ENCODE assay signal across 9 mouse cellular contexts in the genomic region with DNA sequence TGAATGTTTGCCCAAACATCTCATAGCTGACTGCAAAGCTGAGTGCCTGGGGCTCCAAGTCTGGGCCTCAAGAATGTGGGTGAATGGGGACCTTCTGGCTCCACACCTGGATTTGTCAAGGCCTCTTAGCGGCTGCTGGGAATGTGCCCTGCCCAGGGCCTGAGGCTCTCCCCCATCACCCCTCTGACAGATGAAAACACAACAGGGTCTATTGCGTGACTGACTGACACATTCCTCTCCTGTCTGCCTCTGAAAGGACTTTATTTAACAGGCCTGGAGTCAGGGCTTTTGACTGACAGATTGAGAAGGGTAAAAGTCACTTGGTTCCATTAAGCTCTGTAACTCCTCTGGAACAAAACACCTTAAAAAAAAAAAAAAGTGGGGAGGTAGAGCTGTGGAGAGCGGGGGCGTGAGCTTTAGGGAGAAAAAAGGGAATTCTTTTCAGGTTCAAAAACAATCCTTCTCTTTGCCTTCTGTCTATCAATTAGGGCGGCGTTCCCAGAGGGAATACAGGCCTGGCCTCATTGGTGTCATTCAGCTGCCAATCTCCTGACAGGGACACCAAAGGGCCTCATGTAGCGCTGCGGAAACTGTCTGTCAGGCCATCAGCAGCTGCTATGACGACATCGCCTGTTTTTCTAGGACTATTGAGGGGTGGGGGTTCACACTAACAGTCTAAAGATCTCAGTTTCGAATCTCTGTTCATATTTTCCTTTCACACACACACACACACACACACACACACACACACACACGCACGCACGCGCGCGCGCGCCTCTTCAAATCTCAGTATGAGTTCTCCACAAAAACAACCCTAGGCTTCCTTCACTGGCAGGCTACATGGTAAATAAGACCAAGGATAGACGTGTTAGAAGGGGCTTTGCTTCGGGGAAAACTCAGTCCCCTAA.
A peak's percentile ranks its signal among the peaks of the same experiment; 100 is the strongest.
DNase-seq lines count a peak whose midpoint lies in the region; ATAC-seq and TF ChIP-seq lines count a peak whose summit lies in the region.
"Had no signal": no experiment of that assay in that cellular context is flagged by ENCODE, and none has a peak within 500 bp of the region (broad histone marks: within the 10 kb centered on the region; RNA-seq: fewer than 3 reads in every experiment).

No protein-coding gene starts in this region.

- no peaks in the 10 kb centered on the region for H3K36me3 ChIP-seq in heart, embryonic 11.5 days (ENCODE audit: control insufficient read depth, insufficient read depth, low read length)
- H3K36me3 ChIP-seq: liver, embryonic 13.5 days had no signal

- no peak overlapping the region for H3K4me2 ChIP-seq in heart, embryonic 11.5 days
- H3K4me2 ChIP-seq: liver, embryonic 13.5 days had no signal

- H3K9me3 ChIP-seq in heart, embryonic 11.5 days (replicated peaks; ENCODE audit: control insufficient read depth, low read length) = no peaks in the 10 kb centered on the region
- H3K9me3 ChIP-seq: liver, embryonic 13.5 days had no signal

- peaks cover 18% of the 10 kb centered on the region for H3K4me1 ChIP-seq in heart, embryonic 11.5 days (ENCODE audit: control insufficient read depth, insufficient read depth, low read length)

- H3K27me3 ChIP-seq in heart, embryonic 11.5 days (ENCODE audit: control insufficient read depth, insufficient read depth, low read length) = no peaks in the 10 kb centered on the region
- no peaks in the 10 kb centered on the region for H3K27me3 ChIP-seq in Patski
- H3K27me3 ChIP-seq: liver, embryonic 13.5 days had no signal

- no peak for DNase-seq in heart, adult 18-20 months
- peak; percentile 44 for DNase-seq in Patski (ENCODE audit: low read depth, low spot score)
- peak; percentile 78 for DNase-seq in forelimb bud, embryonic 11.5 days (ENCODE audit: low read depth, low spot score)
- DNase-seq in lung, postnatal 36 days = peak; percentile 56
- DNase-seq in thymus, postnatal 25 days = no peak
- no peak for DNase-seq in gastrocnemius, adult 2 months
- no peak for DNase-seq in gastrocnemius, postnatal 36 days
- DNase-seq: liver, embryonic 13.5 days had no signal

- peak overlapping the region; percentile 36; the same call in 1 of the 2 replicates for H3K27ac ChIP-seq in heart, embryonic 11.5 days (ENCODE audit: low read depth, low read length)
- no peak overlapping the region for H3K27ac ChIP-seq in gastrocnemius, adult 2 months
- H3K27ac ChIP-seq: liver, embryonic 13.5 days had no signal

- no peak for TF ChIP-seq CTCF in Patski (IDR thresholded peaks at IDR 0.05)
- TF ChIP-seq CTCF in gastrocnemius, adult 2 months (IDR thresholded peaks at IDR 0.05) = no peak

- 57% methylated on average over 21 of the region's 21 CpGs for WGBS in heart, embryonic 11.5 days (ENCODE audit: insufficient replicate concordance)

- no peak for ATAC-seq in heart, embryonic 11.5 days (replicated peaks; ENCODE audit: insufficient number of reproducible peaks, low FRiP score, low TSS enrichment)
- peak; percentile 79 for ATAC-seq in Patski

- CTCF ChIA-PET in Patski (lab: Charles Lee) = interaction anchor here (0.9 to 1.1 kb wide), 2 partner anchors 33 to 49 kb away, joined by 3 read pairs; no protein-coding TSS in a partner anchor

- intact Hi-C loops in gastrocnemius, adult 2 months (cut with DNase I) = no loop called here
- intact Hi-C loops in gastrocnemius, postnatal 36 days (cut with DNase I) = no loop called here

- H3K4me3 ChIP-seq in heart, embryonic 11.5 days (ENCODE audit: low read depth, low read length) = no peak overlapping the region
- H3K4me3 ChIP-seq in gastrocnemius, adult 2 months = no peak overlapping the region
- H3K4me3 ChIP-seq: liver, embryonic 13.5 days had no signal

- in situ Hi-C loops in Patski (cut with MboI; ENCODE audit: low pct_unique_long_range_greater_than_20kb) = no loop called here

- POLR2A ChIA-PET in Patski (lab: Charles Lee) = interaction anchor here (0.8 to 1.0 kb wide), 2 partner anchors 29 to 46 kb away, joined by 3 read pairs; no protein-coding TSS in a partner anchor

- H3K9ac ChIP-seq in heart, embryonic 11.5 days (ENCODE audit: low read depth, low read length) = no peak overlapping the region
- H3K9ac ChIP-seq: liver, embryonic 13.5 days had no signal

Comparison
In these comparisons a context has a peak if more than half of its experiments do, and no peak if none do; other contexts are left out.
1. DNase-seq: peak in Patski (single experiment), forelimb bud, embryonic 11.5 days (single experiment) and lung, postnatal 36 days (single experiment); none in heart, adult 18-20 months (0 of 2), thymus, postnatal 25 days (single experiment), gastrocnemius, adult 2 months (single experiment) and gastrocnemius, postnatal 36 days (0 of 2).